Mouse (Mus musculus) spleen, embryonic (tissue): ENCODE measurements at regions not wholly inside any gene's neighbourhood (a gene's known extent, or its start where the extent isn't known, plus 50 kb on each side); places are given as distances from the start of the nearest gene placed in this dataset.

Experiments
- CTCF ChIA-PET: fragments of 350-600 bp; sonication (Branson Sonifier 250); formaldehyde crosslinking; loops from one replicate; lab custom pipeline; 2022; lab: Charles Lee

- CTCF ChIA-PET, result interaction anchor here (0.7 kb wide), 1 partner anchor 1492 kb away, joined by 5 read pairs; no protein-coding TSS in a partner anchor
Observed at GRCm38 (mm10) chr8:29460119-29460518, 2012.6 kb downstream of the Poteg start.

- CTCF ChIA-PET, result no interaction called here
Observed at GRCm38 (mm10) chr8:29492931-29493330, 2045.5 kb downstream of the Poteg start.

- CTCF ChIA-PET, result no interaction called here
Observed at GRCm38 (mm10) chr8:29527327-29527726, 2079.9 kb downstream of the Poteg start.

GRCm38 (mm10) chr8:29531565-29531964 is 2084.1 kb downstream of the Poteg start:
- CTCF ChIA-PET, result no interaction called here

- CTCF ChIA-PET, result no interaction called here
Observed at GRCm38 (mm10) chr8:29538016-29538415, 2090.5 kb downstream of the Poteg start.

- CTCF ChIA-PET, result no interaction called here
Observed at GRCm38 (mm10) chr8:29539856-29540255, 2092.4 kb downstream of the Poteg start.

- CTCF ChIA-PET, result no interaction called here
Observed at GRCm38 (mm10) chr8:29544142-29544541, 2096.7 kb downstream of the Poteg start.

- CTCF ChIA-PET, result no interaction called here
Observed at GRCm38 (mm10) chr8:29585671-29586070, 2138.2 kb downstream of the Poteg start.

GRCm38 (mm10) chr8:29594129-29594528 is 2146.7 kb downstream of the Poteg start:
- CTCF ChIA-PET, result no interaction called here

- CTCF ChIA-PET, result no interaction called here
Observed at GRCm38 (mm10) chr8:29614098-29614497, 2166.6 kb downstream of the Poteg start.

GRCm38 (mm10) chr8:29661616-29662015 is 2214.1 kb downstream of the Poteg start:
- CTCF ChIA-PET, result no interaction called here

- CTCF ChIA-PET, result no interaction called here
Observed at GRCm38 (mm10) chr8:29675870-29676269, 2228.4 kb downstream of the Poteg start.

GRCm38 (mm10) chr8:29683340-29683739 is 2235.9 kb downstream of the Poteg start:
- CTCF ChIA-PET, result no interaction called here

- CTCF ChIA-PET, result no interaction called here
Observed at GRCm38 (mm10) chr8:29686594-29686993, 2239.1 kb downstream of the Poteg start.

- CTCF ChIA-PET, result no interaction called here
Observed at GRCm38 (mm10) chr8:29695698-29696097, 2248.2 kb downstream of the Poteg start.
